Mouse (Mus musculus): ENCODE data around the gene Usp22. TPM values are rescaled to one million over a fixed set of nuclear protein-coding genes. Genes with fewer than 3 reads are reported as not detected.
A peak's percentile ranks its signal among the peaks of the same experiment; 100 is the strongest.
"Not testable (repeated sequence)": the region's sequence is repeated elsewhere in the genome, so short reads cannot be mapped to it uniquely, and the experiment has no call there.

The Usp22 gene
- total RNA-seq, 2 experiments from 2014 or later = 585 to 610 TPM

DNA sequence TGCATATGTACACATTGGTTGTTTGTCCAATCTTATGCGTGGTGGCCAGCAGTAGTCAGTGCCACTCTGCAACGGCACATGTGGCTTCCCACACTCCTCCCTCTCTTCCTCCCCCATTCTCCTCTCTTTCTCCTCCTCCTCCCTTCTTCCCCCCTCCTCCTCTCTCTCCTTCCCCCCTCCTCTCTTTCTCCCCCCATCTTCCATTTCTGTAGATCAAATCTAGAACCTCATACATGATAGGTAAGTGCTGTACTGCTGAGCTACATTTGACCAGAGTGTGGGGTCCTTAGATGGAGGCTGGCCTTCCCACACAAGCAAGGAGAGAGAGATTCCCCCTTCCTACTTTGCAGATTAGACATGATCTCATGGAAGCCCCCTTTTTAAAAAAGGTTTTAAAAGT, 17.9 kb upstream of the Usp22 start:
- intact Hi-C loops (cut with DNase I) = loop anchor here (5.0 to 10.0 kb wide), 2 partner anchors 220 to 522 kb away; no protein-coding TSS in a partner anchor
- no peak for DNase-seq

DNA sequence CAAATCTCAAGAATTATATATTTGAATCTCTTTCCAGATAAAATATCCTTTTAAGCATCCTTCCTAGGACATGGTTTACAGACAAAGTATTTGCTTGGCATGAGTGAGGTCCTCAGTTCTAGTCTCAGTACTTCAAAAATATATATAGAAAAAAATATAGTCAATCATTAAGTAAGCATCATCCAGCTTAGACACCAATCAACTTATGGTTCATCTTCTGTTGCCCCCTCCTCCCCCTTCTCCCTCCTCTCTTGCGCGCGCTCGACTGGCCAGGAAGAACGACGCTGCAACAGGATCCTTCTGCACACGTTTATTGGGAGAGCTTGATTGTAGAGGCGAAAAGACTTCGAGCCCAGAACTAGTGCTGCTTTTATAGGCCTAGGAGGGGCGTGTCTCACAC, 17.3 kb upstream of the Usp22 start:
- intact Hi-C loops (cut with DNase I) = loop anchor here (5.0 to 10.0 kb wide), 2 partner anchors 220 to 523 kb away; no protein-coding TSS in a partner anchor
- not testable (repeated sequence) for DNase-seq

DNA sequence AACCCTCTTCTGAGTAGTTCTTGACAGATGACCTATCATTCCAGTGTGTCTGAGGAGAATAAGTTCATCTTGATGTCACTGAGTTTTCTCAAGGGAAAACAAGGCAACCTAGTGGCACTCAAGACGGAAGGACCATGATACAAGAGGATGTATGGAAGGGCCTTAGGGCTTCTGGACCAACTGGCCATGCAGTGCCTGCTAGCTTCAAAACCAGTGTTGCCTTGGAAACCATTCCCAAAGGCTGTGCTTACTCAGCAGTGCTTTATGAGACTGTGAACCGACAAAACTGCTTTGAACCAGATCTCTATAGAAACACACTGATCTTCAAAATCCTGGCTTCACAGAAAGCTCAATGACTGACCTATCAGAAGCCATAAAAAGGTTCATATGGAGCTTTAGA, 15.9 kb upstream of the Usp22 start:
- intact Hi-C loops (cut with DNase I) = loop anchor here (5.0 to 10.0 kb wide), 2 partner anchors 222 to 524 kb away; no protein-coding TSS in a partner anchor
- no peak for DNase-seq

DNA sequence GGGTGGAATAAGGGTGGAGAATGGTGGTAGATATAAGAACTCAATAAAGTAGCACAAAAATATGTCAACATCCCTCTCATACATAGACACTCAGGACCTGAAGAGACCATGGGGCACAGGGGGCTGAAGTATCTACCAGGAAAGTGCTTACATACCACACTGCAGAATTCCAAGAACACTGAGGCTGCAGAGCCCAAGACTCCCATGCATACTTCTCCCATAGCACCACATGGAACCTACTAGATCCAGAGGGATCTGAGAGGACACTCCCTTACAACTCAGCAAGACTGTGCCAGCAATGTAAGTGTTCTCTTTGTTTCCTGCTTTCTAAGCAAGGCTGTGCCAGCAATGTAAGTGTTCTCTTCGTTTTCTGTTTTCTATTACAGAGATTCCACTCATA, 9.0 kb upstream of the Usp22 start:
- DNase-seq = no peak
- intact Hi-C loops (cut with DNase I) = no loop called here

DNA sequence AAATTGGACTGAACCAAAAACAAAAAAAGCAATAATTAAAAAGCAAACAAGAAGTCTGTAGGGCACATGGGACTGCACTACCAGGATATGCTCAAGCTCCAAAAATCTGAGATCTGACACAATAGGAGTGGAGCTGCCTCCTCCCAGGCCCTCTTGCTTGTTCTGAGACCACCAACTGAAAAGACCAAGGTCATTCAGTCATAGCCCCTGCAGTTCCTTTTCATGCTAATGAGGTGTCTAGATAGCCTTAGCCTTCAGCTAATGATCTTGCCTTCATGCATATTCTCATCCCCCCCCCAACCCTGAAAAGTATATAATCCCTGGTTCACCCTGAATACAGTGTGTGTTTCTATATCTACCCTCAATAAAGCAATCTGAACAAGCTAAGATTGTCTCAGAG, 6.8 kb upstream of the Usp22 start:
- intact Hi-C loops (cut with DNase I) = no loop called here
- DNase-seq = no peak

DNA sequence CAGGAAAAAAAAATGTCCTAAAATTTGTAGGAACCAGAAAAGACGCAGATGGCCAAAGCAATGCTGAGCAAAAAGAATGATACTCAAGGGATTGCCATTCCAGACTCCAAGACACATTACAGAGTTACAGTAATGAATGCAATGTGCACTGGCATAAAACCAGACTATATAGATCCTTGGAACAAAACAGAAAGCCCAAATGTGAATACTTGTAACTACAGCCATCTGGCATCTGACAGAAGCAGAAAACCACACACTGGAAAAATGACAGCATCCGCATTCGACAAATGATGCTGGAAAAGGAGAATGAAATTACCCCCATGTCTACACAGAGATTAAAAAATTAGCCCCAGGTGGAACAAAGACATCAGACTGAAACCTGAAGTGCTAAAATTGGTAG, 5.5 kb upstream of the Usp22 start:
- no peak for DNase-seq
- intact Hi-C loops (cut with DNase I) = no loop called here

DNA sequence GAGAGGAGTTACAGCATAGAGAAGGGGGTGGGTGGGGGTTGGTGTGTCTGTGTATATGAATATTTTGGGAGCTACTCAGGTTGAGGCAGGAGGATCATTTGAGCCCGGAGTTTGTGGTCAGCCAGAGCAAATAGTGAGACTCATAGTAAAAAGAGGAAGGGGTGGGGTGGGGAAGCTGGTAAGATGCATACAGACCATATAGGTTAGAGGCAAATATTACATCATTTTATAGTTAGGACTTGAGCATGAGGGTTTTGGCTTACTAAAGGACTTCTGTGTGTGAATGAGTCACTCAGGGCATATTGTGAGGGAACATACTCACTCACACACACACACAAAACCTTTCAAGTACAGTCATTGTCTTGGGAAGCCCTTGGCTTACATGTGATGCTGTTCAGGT, 1.5 kb upstream of the Usp22 start:
- DNase-seq = no peak
- intact Hi-C loops (cut with DNase I) = no loop called here

DNA sequence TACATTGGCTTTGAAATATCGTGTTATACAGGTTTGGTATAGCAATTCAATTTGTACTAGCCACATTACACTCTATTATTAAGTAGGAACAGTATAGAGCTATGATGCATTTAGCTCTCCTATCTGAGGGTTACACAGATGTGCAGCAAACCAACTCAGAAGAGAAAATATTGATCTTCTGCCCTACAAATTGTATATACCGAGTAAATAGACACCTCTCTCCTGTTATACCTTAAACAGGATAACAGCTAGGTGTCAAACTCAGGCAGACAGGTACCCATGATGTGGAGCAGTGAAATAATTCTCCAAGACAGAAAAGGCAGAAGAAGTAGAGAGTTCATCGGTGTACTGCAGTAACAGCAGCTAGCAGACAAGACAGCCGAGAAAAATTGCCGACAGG, 923 bp upstream of the Usp22 start:
- intact Hi-C loops (cut with DNase I) = no loop called here
- no peak for DNase-seq

DNA sequence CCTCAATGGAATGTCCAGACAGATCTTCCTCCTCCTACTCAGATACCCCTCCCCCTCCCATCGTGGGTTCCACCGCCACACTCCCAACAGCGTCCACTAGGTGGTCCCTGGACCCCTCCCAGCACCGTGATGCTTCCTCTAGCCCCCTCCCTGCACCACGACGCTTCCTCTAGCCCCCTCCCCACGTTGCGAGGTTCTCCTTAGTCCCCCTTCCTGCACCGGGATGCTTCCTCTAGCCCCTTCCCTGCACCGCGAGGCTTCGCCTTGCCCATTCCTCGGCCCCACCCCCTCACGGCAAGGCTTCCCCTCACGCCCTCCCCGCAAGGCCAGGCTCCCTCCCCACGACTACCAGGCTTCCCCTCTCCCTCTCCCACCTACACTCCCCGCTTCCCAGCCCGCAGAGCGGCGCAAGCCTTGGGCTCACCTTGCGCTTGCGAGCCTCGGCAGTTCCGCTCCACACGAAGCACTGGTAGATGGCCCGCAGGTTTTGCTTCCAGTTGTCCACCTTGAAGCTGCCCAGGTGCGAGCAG, 499 bp downstream of the Usp22 start:
- DNase-seq = peak; percentile 81
- intact Hi-C loops (cut with DNase I) = loop anchor here (5.0 kb wide), 1 partner anchor 403 kb away; the partner anchor contains the start of gene Epn2

DNA sequence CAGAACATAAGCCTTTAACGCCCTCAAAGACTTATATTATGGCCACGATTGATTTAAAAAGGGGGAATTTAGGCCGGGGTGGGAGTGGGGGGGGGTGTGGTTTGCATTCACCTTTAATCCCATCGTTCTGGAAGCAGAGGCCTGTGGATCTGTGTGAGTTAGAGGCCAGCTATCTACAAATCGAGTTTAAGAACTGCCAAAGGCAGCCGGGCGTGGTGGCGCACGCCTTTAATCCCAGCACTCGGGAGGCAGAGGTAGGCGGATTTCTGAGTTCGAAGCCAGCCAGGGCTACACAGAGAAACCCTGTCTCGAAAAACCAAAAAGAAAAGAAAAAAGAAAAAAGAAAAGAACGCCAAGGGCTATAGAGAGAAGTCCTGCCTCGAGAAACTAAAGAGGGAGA, 1.4 kb downstream of the Usp22 start:
- intact Hi-C loops (cut with DNase I) = loop anchor here (5.0 kb wide), 1 partner anchor 404 kb away; the partner anchor contains the start of gene Epn2
- DNase-seq = not testable (repeated sequence)

DNA sequence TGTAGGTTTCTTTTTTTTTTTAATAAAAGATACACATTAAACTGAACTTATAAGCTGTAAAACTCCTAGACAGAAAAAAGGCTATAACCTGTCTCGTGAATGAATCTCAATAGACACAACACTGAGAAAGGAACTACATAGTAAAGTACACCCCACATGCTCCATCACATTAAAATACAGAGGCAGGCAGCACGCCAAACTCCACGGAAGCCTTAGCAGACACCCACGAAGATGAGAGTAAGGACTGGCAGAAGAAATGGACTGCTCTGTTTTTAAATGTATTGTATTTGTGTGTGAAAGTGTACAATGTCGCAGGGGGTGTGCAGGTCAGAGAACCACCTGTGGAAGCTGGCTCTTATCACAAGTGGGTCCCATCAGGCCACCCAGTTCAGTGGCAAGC, 4.7 kb downstream of the Usp22 start:
- DNase-seq = no peak
- intact Hi-C loops (cut with DNase I) = loop anchor here (5.0 kb wide), 1 partner anchor 407 kb away; the partner anchor contains the start of gene Epn2

DNA sequence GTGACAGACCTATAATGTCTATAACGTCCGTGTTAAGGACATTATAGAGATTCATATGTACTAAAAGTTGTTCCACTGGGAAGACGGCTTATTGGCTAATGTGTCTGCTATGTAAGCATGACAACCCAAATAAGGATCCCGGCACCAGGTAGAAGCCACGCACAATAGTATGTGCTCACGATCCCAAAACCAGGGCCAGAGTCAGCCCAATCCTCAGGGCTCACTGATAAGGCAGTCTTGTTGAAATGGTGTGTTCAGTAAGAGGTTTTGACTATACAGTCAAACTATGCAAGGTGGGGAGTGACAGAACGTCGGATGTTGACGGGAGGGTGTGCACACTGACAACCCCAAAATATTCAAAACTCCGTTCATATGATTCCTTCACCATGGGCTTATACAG, 10.0 kb downstream of the Usp22 start:
- intact Hi-C loops (cut with DNase I) = no loop called here
- DNase-seq = no peak

DNA sequence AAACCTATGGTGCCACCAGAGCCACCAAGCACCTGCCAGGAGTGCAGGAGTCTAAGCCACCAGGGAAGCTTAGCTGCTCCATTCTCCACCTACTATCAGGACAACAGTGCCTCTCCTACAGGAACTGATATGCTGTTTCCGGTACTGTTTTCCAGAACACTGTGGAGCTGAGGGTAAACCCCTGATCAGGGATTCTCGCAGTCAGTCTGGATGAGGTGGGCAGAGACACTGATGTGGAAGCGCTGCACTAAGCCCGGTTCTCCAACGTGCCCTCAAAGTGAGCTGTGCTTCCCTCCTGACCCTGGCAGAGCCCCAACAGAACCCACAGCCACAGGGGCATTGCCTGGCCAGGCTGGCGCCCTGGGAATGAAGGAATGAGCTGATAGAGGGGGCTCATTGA, 10.5 kb downstream of the Usp22 start:
- no peak for DNase-seq
- intact Hi-C loops (cut with DNase I) = no loop called here

DNA sequence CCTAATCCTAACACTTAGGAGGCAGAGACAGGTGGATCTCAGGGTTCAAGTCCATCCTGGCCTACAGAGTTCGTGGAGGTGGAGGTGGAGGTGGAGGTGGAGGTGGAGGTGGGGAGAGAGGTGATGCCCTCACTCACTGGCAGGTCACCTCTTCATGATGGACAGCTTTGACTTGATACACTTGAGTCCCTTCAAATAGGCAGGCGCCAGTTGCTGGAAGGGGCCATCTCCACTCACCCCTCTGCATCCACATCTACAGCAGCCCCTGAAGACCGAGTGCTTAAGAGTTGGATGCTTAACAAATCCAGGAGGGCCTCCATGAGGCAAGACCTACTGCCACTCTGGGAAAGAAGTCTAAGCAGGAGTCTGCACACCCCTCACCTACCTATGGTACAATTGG, 11.5 kb downstream of the Usp22 start:
- intact Hi-C loops (cut with DNase I) = no loop called here
- no peak for DNase-seq

DNA sequence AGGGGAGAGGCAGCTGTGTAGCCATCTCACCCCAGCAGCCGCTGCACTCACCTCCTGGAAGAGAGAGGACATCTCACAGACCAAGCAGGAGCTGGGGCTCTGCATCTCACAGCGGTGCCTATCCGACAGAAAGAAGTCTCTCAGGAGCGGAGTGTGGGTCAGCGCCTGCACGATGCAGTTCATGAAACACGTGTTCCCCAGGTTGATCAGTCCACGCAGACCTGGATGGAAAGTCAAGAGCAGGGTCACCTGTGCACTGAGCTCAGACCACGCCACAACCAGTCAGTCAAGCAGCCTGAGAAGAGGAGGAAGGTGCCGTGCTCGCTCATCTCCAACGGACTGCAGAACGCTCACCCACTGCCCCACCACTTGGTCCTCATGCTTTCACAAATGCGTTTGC, 12.1 kb downstream of the Usp22 start:
- intact Hi-C loops (cut with DNase I) = no loop called here
- no peak for DNase-seq

DNA sequence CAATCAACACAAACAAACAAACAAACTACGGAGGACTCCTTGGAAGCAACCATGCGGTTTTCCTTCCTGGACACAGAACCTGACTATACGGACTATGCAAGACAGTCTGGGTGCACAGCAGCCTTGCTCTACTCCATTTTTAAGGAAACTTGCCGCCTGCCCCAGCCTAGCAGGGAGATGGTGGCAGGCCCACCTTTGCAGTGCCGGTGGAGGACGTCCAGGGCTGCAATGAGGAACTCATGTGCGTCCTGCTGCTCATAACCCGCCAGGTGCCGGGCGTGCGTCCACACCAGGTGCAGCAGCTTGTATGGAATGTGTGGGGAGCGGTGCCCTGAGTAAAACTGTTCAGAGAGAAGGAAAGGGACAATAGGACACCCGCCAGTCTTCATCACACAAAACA, 13.7 kb downstream of the Usp22 start:
- intact Hi-C loops (cut with DNase I) = no loop called here
- no peak for DNase-seq

DNA sequence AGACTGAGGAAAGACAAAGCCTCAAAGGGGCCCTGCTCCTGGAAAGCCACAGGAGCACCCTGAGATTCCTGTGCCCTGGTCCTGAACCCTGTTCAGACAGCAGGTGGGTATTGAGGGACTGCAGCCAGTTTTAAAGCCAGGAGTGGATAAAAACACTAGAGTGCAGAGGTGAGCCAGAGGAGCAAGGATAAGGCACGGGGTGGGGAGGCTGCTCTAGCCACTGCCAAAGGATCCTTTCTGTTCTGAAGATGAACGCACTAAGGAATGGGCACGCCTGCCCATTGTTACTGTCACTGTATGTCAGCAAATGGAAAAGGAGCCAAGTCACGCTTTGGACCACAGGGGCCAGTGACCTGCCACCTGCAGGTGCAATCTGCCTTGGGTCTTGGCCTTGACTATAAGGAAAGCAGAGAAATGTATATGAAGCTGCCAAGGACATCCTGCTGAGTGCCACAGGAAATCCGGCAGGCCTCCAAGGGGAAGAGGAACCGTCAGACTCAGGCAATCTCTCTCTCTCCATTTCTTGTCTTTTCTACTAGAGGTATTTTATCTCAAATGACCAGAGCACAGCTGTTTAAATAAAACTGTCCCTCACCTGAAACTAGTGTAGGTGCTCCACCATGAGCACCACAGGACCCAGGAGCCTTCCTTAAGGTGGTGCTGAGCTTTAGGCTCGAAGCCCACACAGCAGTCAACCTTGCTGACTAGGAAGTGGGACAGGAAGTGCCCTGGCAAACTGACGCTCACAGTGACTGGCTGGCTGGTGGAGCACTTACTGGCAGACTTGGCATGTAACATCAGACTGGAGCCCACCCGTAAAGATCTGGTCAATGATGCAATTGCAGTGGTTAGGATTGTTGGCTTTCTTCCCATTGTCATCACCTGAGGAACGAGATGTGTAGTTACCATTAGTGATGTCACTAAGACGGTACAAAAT, 14.8 kb downstream of the Usp22 start:
- intact Hi-C loops (cut with DNase I) = no loop called here
- no peak for DNase-seq

DNA sequence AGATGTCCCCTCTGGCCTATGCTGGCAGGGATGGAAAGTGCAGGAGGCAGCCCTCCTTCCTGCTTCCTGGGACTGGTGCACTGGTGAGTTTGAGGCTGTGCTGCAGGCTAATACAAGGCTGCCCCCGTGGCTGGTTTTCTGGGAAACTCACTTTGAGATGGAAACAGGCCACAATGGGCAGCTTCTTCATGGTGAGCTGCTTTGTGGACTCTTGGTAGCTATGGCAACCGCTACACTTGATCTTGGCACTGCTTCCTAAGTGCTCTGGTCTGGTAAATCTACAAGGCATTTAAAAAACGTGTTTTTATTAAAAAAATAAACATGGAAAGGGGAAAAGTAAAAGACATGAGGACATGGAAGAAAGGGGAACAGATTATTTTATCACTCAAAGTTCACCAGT, 16.7 kb downstream of the Usp22 start:
- DNase-seq = no peak
- intact Hi-C loops (cut with DNase I) = no loop called here

DNA sequence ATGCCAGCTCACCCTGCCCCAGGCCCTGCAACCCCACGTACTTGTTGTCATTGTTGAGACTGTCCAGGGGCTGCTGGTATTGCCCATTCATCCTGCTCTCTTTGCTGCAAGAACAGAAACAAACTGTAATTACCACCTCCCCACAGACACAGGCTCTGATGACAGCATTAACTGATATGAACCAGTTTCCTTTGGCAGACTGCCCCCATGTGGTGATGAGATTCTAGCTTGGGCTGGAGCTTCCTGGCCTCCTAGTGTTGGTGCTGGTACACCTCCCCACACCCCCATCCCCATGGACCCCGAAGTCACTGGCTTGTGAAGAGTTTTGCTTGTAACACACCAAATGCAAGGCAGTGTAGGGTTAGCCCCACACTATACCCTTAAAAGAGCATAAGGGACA, 19.1 kb downstream of the Usp22 start:
- DNase-seq = peak; percentile 33
- intact Hi-C loops (cut with DNase I) = no loop called here

DNA sequence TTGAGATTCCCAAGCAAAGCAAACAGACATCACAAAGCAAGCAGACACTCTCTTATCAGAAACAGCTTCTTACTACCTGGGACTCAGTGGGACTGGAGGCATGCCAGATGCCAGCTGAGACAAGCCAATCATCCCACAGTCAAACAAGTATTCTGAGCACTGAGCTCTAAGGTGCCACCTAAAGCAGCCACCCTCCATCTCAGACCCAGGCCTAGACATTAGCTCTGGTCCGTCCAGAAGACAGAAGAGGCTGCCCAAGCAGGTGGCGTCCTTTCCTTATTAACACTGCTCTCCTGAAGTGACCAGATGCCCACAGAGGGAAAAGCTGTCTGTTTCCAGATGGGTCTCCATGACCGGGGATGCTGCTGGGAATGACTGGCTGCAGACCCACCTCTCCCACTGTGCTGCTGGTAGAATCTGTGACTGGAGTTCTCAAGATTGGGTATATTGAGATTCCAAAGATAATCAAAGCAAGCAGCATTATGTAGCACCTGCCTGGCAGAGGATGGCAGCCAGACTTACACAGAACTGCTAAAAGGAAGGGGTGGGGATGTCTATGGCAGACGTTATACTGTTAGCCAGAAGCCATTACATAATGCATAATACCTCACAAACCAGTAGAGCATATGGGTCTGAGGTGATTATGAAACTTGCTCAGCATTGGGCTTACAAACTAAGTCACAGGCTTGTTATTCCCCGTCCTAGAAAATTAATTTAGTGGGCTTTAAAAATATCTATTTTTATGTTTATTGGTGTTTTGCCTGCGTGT, 24.4 kb downstream of the Usp22 start:
- intact Hi-C loops (cut with DNase I) = no loop called here
- DNase-seq = peak; percentile 28

DNA sequence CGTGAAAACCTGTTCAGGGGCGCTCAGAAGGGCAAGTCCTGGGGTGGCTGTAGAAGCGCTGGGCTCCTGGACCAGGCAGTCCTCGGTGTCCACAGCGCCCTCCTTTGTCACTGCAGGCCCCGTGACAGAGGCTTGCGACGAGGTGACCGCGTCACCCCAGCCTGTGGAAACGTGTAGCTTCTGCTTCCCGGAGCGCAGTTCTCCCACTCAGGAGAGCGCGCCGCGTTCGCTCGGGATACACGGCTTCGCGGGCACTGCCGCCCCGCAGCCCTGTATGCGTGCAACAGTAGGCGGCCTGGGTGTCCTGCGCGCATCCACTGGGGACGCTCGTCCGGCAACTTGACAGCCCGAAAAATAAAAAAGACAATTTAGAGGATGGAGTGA, 27.6 kb downstream of the Usp22 start:
- DNase-seq = peak; percentile 29
- intact Hi-C loops (cut with DNase I) = no loop called here

Measured in left cerebral cortex, postnatal 4 days (tissue).